Mouse (Mus musculus) G1E (cell line): ENCODE measurements around the gene Selenow.

Source experiments
- CTCF ChIP-seq: IDR thresholded peaks from 2 replicates; pipeline ENCODE4 v1.5.1; 2012; ENCODE audit warnings: low read depth, low read length, inconsistent platforms, mixed read lengths
- GATA1 ChIP-seq: IDR thresholded peaks from 2 replicates; pipeline ENCODE4 v1.6.1; 2012; ENCODE audit warnings: borderline replicate concordance, low read length, inconsistent platforms, mixed read lengths
- TAL1 ChIP-seq: conservative IDR thresholded peaks from 2 replicates; pipeline ENCODE4 v1.6.1; 2012; ENCODE audit warnings: low read depth, low read length, inconsistent platforms, mixed read lengths

DNA sequence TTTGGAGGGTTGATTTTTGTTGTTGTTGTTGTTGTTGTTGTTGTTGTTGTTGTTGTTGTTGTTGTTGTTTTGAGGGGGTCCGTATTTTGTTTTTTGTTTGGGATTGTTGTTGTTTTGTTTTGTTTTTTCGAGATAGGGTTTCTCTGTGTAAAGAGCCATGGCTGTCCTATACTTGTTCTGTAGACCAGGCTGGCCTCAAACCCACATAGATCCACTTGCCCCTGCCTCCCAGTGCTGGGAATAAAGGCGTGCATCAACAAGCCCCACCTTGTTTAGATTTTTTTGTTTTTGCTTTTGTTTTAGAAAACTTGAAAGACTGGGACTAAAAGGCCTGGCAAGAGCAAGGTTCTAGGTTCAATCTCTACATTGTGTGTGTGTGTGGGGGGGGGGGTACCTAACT lies 40.4 kb downstream of the Selenow start:
- TF ChIP-seq CTCF: no peak
- TF ChIP-seq GATA1: no peak
- no peak for TF ChIP-seq TAL1
